Mouse (Mus musculus): ENCODE measurements around the gene Olfr750.

Olfr750 gene

DNA sequence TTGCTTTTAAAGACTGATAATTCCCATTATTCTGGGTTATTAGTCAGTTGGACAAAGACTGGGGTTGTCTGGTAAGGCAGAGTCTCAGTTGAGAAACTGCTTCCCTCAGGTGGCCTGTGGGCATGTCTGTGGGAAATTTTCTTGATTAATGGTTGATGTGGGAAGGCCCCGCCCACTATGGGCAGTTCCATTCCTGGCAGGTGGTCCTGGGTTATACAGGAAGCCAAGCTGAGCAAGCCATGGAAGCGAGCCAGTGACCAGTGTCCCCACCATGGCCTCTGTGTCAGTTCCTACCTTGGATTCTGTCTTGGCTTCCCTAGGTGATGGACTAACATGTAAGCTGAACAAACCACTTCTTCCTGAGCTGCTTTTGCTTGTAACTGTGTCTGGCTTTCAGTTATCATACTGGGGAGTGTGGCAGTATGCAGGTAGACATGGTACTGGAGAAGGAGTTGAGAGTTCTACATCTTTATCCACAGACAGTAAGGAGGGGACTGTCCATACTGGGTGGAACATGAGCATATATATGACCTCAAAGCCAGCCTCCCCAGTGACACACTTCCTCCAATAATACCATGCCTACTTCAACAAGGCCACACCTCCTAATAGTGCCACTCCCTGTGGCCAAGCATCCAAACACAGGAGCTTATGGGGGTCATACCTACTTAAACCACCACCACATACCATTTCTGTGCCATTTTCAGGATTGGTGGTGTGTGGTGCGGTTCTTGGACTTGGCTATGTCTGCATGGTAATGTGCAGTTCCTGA, 46.7 kb downstream of the Olfr750 start:
- no peak for DNase-seq (ENCODE audit: low spot score in 2 of 2)

GRCm38 (mm10) chr14:51026391-51027133, 47.7 kb downstream of the Olfr750 start:
- DNase-seq (ENCODE audit: low spot score in 2 of 2): peak in 1 of 2 experiments; percentile 47

DNA sequence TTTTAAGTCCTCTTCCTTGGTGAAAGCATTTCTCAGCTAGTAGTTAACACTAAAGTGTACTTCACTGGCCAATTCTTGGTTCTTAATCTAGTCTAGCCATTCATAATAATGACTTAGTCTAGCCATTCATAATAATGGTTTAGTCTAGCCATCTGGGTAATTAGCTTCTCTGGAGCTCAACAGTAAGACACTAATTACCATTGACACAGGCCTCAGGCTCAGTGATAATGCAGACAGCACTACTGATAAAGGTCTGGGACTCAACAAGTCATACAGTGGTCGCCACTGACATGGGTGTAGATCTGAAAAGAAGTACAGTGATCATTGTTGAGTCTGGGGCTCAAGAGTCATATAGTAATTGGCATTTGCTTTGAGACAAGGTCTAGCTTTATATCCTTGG, 49.4 kb downstream of the Olfr750 start:
- DNase-seq (ENCODE audit: low spot score in 2 of 2): no peak

DNA sequence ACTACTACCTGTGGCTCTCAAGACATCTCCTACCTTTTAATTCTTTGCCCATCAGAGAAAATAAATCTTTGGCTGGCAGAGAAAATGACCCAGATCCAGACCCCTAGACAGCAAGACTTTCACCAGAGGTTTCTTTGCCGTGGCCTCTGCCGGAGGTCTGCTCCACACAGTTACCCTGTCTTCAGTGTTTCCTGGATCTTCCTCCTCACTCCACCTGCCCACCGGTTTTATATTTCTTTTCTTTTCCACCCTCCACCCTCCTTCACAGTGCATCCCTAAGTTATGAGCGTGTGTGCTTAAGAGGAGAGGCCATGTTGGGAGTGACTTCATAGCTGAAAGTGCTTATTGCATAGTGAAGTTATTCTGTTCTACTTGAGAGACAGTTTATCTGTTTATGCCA, 50.8 kb downstream of the Olfr750 start:
- DNase-seq (ENCODE audit: low spot score in 2 of 2): no peak

DNA sequence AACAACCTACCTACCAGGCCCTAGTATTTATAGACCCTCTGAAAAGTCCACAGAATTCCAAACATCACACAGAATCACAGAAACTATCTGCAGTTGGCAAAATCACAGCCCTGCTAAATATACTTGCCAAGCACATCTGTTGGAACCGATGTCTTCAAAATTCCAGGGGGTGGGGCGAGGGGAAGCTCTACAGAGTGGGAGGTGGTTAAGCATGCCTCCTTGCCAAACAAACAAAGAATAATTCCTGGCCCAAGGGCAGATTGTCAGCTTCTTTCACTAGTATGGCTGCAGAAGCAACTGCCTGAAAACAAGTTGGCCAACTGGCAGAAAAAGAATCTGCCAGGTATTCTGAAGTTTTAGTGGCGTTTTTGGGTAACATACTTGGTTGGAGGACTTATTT, 57.0 kb downstream of the Olfr750 start:
- DNase-seq (ENCODE audit: low spot score in 2 of 2): no peak
